ENCODE assay signal across 8 mouse cellular contexts in the genomic region with DNA sequence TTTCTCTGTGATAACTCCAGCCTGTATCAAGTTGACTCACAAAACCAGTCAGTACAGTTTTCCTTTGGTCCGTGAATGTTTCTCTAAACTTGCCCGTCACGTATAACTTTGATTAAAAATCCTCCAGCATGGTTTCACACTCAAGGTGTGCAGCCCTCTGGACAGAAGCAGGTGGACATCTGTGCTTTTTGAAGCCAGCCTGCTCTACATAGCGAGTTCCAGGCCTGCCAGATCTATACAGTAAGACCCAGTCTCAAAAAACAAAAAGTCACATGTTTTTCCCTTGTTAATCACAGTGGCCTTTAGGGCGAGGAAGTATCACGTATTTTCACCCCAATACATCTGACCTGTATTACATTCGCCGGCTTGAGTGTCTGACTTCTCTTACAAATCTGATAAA. TPM values are rescaled to one million over a fixed set of nuclear protein-coding genes. Genes with fewer than 3 reads are reported as not detected.
DNase-seq lines count a peak whose midpoint lies in the region; ATAC-seq and TF ChIP-seq lines count a peak whose summit lies in the region.

No protein-coding gene starts in this region.

- 20% methylated on average over 8 of the region's 8 CpGs for WGBS in heart, embryonic 14.5 days
- WGBS in hindbrain, embryonic 11.5 days = 31% methylated on average over 8 of the region's 8 CpGs
- 37% methylated on average over 8 of the region's 8 CpGs for WGBS in midbrain, embryonic 11.5 days

- peak overlapping the region; percentile 60 to 99 for H3K4me3 ChIP-seq in heart, embryonic 14.5 days (ENCODE audit: control insufficient read depth in 1 of 2, insufficient read depth in 1 of 2, low read depth in 1 of 2, low read length in 2 of 2)
- peak overlapping the region; percentile 62 to 86 for H3K4me3 ChIP-seq in MEL (ENCODE audit: control insufficient read depth in 1 of 2, insufficient read depth in 1 of 2, low read depth in 2 of 2, low read length in 2 of 2)
- H3K4me3 ChIP-seq in hindbrain, embryonic 11.5 days (ENCODE audit: low read depth, low read length) = peak overlapping the region; percentile 96
- peak overlapping the region; percentile 93 for H3K4me3 ChIP-seq in midbrain, embryonic 11.5 days (ENCODE audit: low read depth, low read length)

- peak overlapping the region; percentile 96 for H3K4me2 ChIP-seq in heart, embryonic 14.5 days (ENCODE audit: low read length)
- peak overlapping the region; percentile 77 for H3K4me2 ChIP-seq in hindbrain, embryonic 11.5 days (replicated peaks; ENCODE audit: low read depth, low read length)
- H3K4me2 ChIP-seq in midbrain, embryonic 11.5 days = peak overlapping the region; percentile 56

- no peaks in the 10 kb centered on the region for H3K9me3 ChIP-seq in heart, embryonic 14.5 days (ENCODE audit: control insufficient read depth, low read length)
- no peaks in the 10 kb centered on the region for H3K9me3 ChIP-seq in MEL (replicated peaks; ENCODE audit: insufficient read depth, low read length)
- no peaks in the 10 kb centered on the region for H3K9me3 ChIP-seq in hindbrain, embryonic 11.5 days (ENCODE audit: control insufficient read depth, low read length)
- no peaks in the 10 kb centered on the region for H3K9me3 ChIP-seq in midbrain, embryonic 11.5 days (ENCODE audit: control insufficient read depth, low read length)

- no peak for ATAC-seq in heart, embryonic 14.5 days (ENCODE audit: insufficient number of reproducible peaks, insufficient read depth, low FRiP score, low read depth)
- ATAC-seq in hindbrain, embryonic 11.5 days (ENCODE audit: low FRiP score) = peak; percentile 26; the same call in 1 of the 2 replicates
- ATAC-seq in midbrain, embryonic 11.5 days (ENCODE audit: low FRiP score) = no peak

- no peak for TF ChIP-seq EP300 in MEL (IDR thresholded peaks at IDR 0.05; ENCODE audit: low read depth in 1 of 2, low read length in 2 of 2)

- no peak for TF ChIP-seq CTCF in MEL (IDR thresholded peaks at IDR 0.05 in 2 of 3, conservative IDR thresholded peaks at IDR 0.05 in 1 of 3; ENCODE audit: control insufficient read depth in 1 of 3, insufficient read depth in 1 of 3, low read depth in 2 of 3, low read length in 3 of 3, poor library complexity in 1 of 3, severe bottlenecking in 1 of 3)

- H3K27me3 ChIP-seq in heart, embryonic 14.5 days (ENCODE audit: control insufficient read depth, insufficient read depth, low read length) = no peaks in the 10 kb centered on the region
- no peaks in the 10 kb centered on the region for H3K27me3 ChIP-seq in MEL (ENCODE audit: control insufficient read depth in 1 of 2, insufficient read depth in 2 of 2, low read length in 2 of 2)
- no peaks in the 10 kb centered on the region for H3K27me3 ChIP-seq in hindbrain, embryonic 11.5 days (ENCODE audit: control insufficient read depth, insufficient read depth, low read length)
- no peaks in the 10 kb centered on the region for H3K27me3 ChIP-seq in midbrain, embryonic 11.5 days (ENCODE audit: control insufficient read depth, insufficient read depth, low read length)

- no peak for TF ChIP-seq RAD21 in MEL (IDR thresholded peaks at IDR 0.05; ENCODE audit: low read depth, low read length)

- H3K27ac ChIP-seq in heart, embryonic 14.5 days (replicated peaks in 1 of 2; ENCODE audit: control insufficient read depth in 1 of 2, insufficient read depth in 1 of 2, low read depth in 2 of 2, low read length in 2 of 2) = no peak overlapping the region
- H3K27ac ChIP-seq in MEL (ENCODE audit: control insufficient read depth, low read depth, low read length) = peak overlapping the region; percentile 6
- 0 out of 2 replicates have a peak overlapping the region, but pooled peaks have one; percentile 70 for H3K27ac ChIP-seq in hindbrain, embryonic 11.5 days (ENCODE audit: low read depth, low read length)
- no peak overlapping the region for H3K27ac ChIP-seq in midbrain, embryonic 11.5 days (ENCODE audit: low read depth, low read length)

- H3K4me1 ChIP-seq in heart, embryonic 14.5 days (ENCODE audit: control insufficient read depth in 2 of 2, insufficient read depth in 2 of 2, low read length in 2 of 2) = peaks cover 4 to 17% of the 10 kb centered on the region in 2 experiments; a peak in 3 of 4 replicates
- H3K4me1 ChIP-seq in MEL (ENCODE audit: control insufficient read depth in 1 of 2, insufficient read depth in 2 of 2, low read length in 2 of 2) = peaks cover 6 to 7% of the 10 kb centered on the region in 2 experiments
- H3K4me1 ChIP-seq in hindbrain, embryonic 11.5 days (replicated peaks; ENCODE audit: control insufficient read depth, insufficient read depth, low read length) = no peaks in the 10 kb centered on the region
- H3K4me1 ChIP-seq in midbrain, embryonic 11.5 days (ENCODE audit: control insufficient read depth, insufficient read depth, low read length) = peaks cover 5% of the 10 kb centered on the region; the same call in 1 of the 2 replicates

- H3K9ac ChIP-seq in heart, embryonic 14.5 days (ENCODE audit: low read length) = peak overlapping the region; percentile 94
- peak overlapping the region; percentile 89 for H3K9ac ChIP-seq in MEL (ENCODE audit: control insufficient read depth, low read depth, low read length, poor library complexity, severe bottlenecking)
- H3K9ac ChIP-seq in hindbrain, embryonic 11.5 days (ENCODE audit: low read depth, low read length) = peak overlapping the region; percentile 87; the same call in 1 of the 2 replicates
- peak overlapping the region; percentile 90 for H3K9ac ChIP-seq in midbrain, embryonic 11.5 days (ENCODE audit: low read length)

- intact Hi-C loops in heart, postnatal 25 days (cut with DNase I) = loop anchor here (2.0 kb wide), 1 partner anchor 16 kb away; no protein-coding TSS in a partner anchor

- no peak for DNase-seq in heart, postnatal 25 days (ENCODE audit: low spot score)
- peak; percentile 36 for DNase-seq in MEL (ENCODE audit: low read depth, low spot score)
- DNase-seq in hindbrain, embryonic 11.5 days (ENCODE audit: low spot score) = no peak
- DNase-seq in midbrain, embryonic 11.5 days (ENCODE audit: low spot score, missing footprints) = peak; percentile 84
- DNase-seq in cerebellum, postnatal 36 days = no peak
- DNase-seq in kidney, postnatal 14 days = no peak
- DNase-seq in cerebellum, adult 9-11 months = no peak

- peaks cover 34% of the 10 kb centered on the region for H3K79me2 ChIP-seq in MEL (ENCODE audit: control insufficient read depth, insufficient read depth, low read length, poor library complexity)

- H3K36me3 ChIP-seq in heart, embryonic 14.5 days (ENCODE audit: control insufficient read depth, insufficient read depth, low read length) = peaks cover 24% of the 10 kb centered on the region
- H3K36me3 ChIP-seq in MEL (ENCODE audit: control insufficient read depth in 1 of 2, insufficient read depth in 2 of 2, low read length in 2 of 2) = peaks cover 5 to 8% of the 10 kb centered on the region in 2 experiments; a peak in 3 of 4 replicates
- H3K36me3 ChIP-seq in hindbrain, embryonic 11.5 days (ENCODE audit: control insufficient read depth, insufficient read depth, low read length) = no peaks in the 10 kb centered on the region
- H3K36me3 ChIP-seq in midbrain, embryonic 11.5 days (ENCODE audit: control insufficient read depth, insufficient read depth, low read length) = peaks cover under 1% of the 10 kb centered on the region; the same call in 1 of the 2 replicates

- TF ChIP-seq POLR2A in MEL (IDR thresholded peaks at IDR 0.05; ENCODE audit: control insufficient read depth in 1 of 2, insufficient read depth in 1 of 2, low read depth in 1 of 2, low read length in 2 of 2, poor library complexity in 1 of 2) = no peak

RNA-seq across cellular contexts. Expression of gene Gm26620, which starts 0.5 kb away (rescaled TPM):
- not detected in 2 replicates for polyA plus RNA-seq in heart, embryonic 14.5 days (2014; fragmentation: Nextera tagmentation; extraction: Ambion mirVana)
- total RNA-seq in heart, postnatal 25 days (2021) = under 1 TPM; 0.31 to 0.34 TPM
- total RNA-seq in MEL (2012; rRNA removed) = 3.1 and 5.5 TPM in 2 replicates
- 1 to 10 TPM in 1 of 2 experiments, not detected in 1; 1.0 TPM for polyA plus RNA-seq in MEL (2012; ENCODE audit: insufficient read depth in 1 of 2, insufficient read length in 2 of 2, low read depth in 1 of 2, low replicate concordance in 2 of 2, missing spikeins in 1 of 2)
- polyA plus RNA-seq in hindbrain, embryonic 11.5 days (2014; fragmentation: Nextera tagmentation; extraction: Ambion mirVana) = not detected in 2 replicates
- polyA plus RNA-seq in midbrain, embryonic 11.5 days (2014; fragmentation: Nextera tagmentation; extraction: Ambion mirVana) = 0.31 TPM in 1 of 2 replicates, not detected in the other

RNA-seq across cellular contexts. Expression of gene Dusp12, which starts 0.9 kb away (rescaled TPM):
- polyA plus RNA-seq in heart, embryonic 14.5 days (2014; fragmentation: Nextera tagmentation; extraction: Ambion mirVana) = 23.0 and 27.5 TPM in 2 replicates
- total RNA-seq in heart, postnatal 25 days (2021) = 1 to 10 TPM; 6.7 to 7.0 TPM
- 41.8 and 50.0 TPM in 2 replicates for total RNA-seq in MEL (2012; rRNA removed)
- polyA plus RNA-seq in MEL (2012; ENCODE audit: insufficient read depth in 1 of 2, insufficient read length in 2 of 2, low read depth in 1 of 2, low replicate concordance in 2 of 2, missing spikeins in 1 of 2) = 10 to 100 TPM in 1 of 2 experiments, not detected in 1; 33.8 TPM
- polyA plus RNA-seq in hindbrain, embryonic 11.5 days (2014; fragmentation: Nextera tagmentation; extraction: Ambion mirVana) = 33.2 and 36.6 TPM in 2 replicates
- polyA plus RNA-seq in midbrain, embryonic 11.5 days (2014; fragmentation: Nextera tagmentation; extraction: Ambion mirVana) = 28.9 and 31.1 TPM in 2 replicates

RNA-seq across cellular contexts. Expression of gene Atf6, which starts 16.8 kb away (rescaled TPM):
- 14.4 and 16.0 TPM in 2 replicates for polyA plus RNA-seq in heart, embryonic 14.5 days (2014; fragmentation: Nextera tagmentation; extraction: Ambion mirVana)
- 10 to 100 TPM; 56.5 to 58.9 TPM for total RNA-seq in heart, postnatal 25 days (2021)
- total RNA-seq in MEL (2012; rRNA removed) = 11.7 and 14.3 TPM in 2 replicates
- 10 to 100 TPM in 1 of 2 experiments, not detected in 1; 16.4 TPM for polyA plus RNA-seq in MEL (2012; ENCODE audit: insufficient read depth in 1 of 2, insufficient read length in 2 of 2, low read depth in 1 of 2, low replicate concordance in 2 of 2, missing spikeins in 1 of 2)
- 10.2 TPM in 2 replicates for polyA plus RNA-seq in hindbrain, embryonic 11.5 days (2014; fragmentation: Nextera tagmentation; extraction: Ambion mirVana)
- polyA plus RNA-seq in midbrain, embryonic 11.5 days (2014; fragmentation: Nextera tagmentation; extraction: Ambion mirVana) = 9.4 and 11.2 TPM in 2 replicates

RNA-seq across cellular contexts. Expression of gene Fcrlb, which starts 28.4 kb away (rescaled TPM):
- polyA plus RNA-seq in heart, embryonic 14.5 days (2014; fragmentation: Nextera tagmentation; extraction: Ambion mirVana) = 0.15 TPM in 1 of 2 replicates, not detected in the other
- total RNA-seq in heart, postnatal 25 days (2021) = not detected
- not detected in 2 replicates for total RNA-seq in MEL (2012; rRNA removed)
- polyA plus RNA-seq in MEL (2012; ENCODE audit: insufficient read depth in 1 of 2, insufficient read length in 2 of 2, low read depth in 1 of 2, low replicate concordance in 2 of 2, missing spikeins in 1 of 2) = not detected
- polyA plus RNA-seq in hindbrain, embryonic 11.5 days (2014; fragmentation: Nextera tagmentation; extraction: Ambion mirVana) = not detected in 2 replicates
- not detected in 2 replicates for polyA plus RNA-seq in midbrain, embryonic 11.5 days (2014; fragmentation: Nextera tagmentation; extraction: Ambion mirVana)

RNA-seq across cellular contexts. Expression of gene Fcrla, which starts 43.0 kb away (rescaled TPM):
- 0.15 TPM in 2 replicates for polyA plus RNA-seq in heart, embryonic 14.5 days (2014; fragmentation: Nextera tagmentation; extraction: Ambion mirVana)
- total RNA-seq in heart, postnatal 25 days (2021) = under 1 TPM; 0.45 to 0.73 TPM
- 0.12 and 0.39 TPM in 2 replicates for total RNA-seq in MEL (2012; rRNA removed)
- polyA plus RNA-seq in MEL (2012; ENCODE audit: insufficient read depth in 1 of 2, insufficient read length in 2 of 2, low read depth in 1 of 2, low replicate concordance in 2 of 2, missing spikeins in 1 of 2) = under 1 TPM in 1 of 2 experiments, not detected in 1; 0.18 TPM
- not detected in 2 replicates for polyA plus RNA-seq in hindbrain, embryonic 11.5 days (2014; fragmentation: Nextera tagmentation; extraction: Ambion mirVana)
- not detected in 2 replicates for polyA plus RNA-seq in midbrain, embryonic 11.5 days (2014; fragmentation: Nextera tagmentation; extraction: Ambion mirVana)

Comparison
In these comparisons a context has a peak if more than half of its experiments do, and no peak if none do; other contexts are left out.
1. H3K27ac ChIP-seq: peak in MEL (single experiment) and hindbrain, embryonic 11.5 days (single experiment); none in heart, embryonic 14.5 days (0 of 2) and midbrain, embryonic 11.5 days (single experiment).
2. DNase-seq: peak in MEL (single experiment) and midbrain, embryonic 11.5 days (single experiment); none in heart, postnatal 25 days (single experiment), hindbrain, embryonic 11.5 days (single experiment), cerebellum, postnatal 36 days (0 of 2), kidney, postnatal 14 days (single experiment) and cerebellum, adult 9-11 months (single experiment).
3. Peak in every context shown above with its lines, with median percentiles within 50 percentile points of each other: H3K4me2 ChIP-seq, H3K4me3 ChIP-seq and H3K9ac ChIP-seq.